Mouse (Mus musculus) megakaryocyte, embryonic 14.5 days (primary cell): ENCODE results near the gene Sh2d6.

Experiments used
- FLI1 ChIP-seq: IDR thresholded peaks from 2 replicates; pipeline ENCODE4 v1.6.1; 2012; ENCODE audit warnings: low read length, inconsistent platforms, mixed read lengths
- GATA1 ChIP-seq: IDR thresholded peaks from 3 replicates; pipeline ENCODE4 v1.6.1; 2012; ENCODE audit warnings: mixed read lengths, low read length, inconsistent platforms, borderline replicate concordance

- TF ChIP-seq FLI1 (no peak), GATA1 (no peak)
Measured at GRCm38 (mm10) chr6:72498950-72499349, 22.6 kb downstream of the Sh2d6 start.
